Mouse (Mus musculus) kidney, postnatal 0 days (tissue): Measurements from ENCODE around the gene Hacd4. TPM values are rescaled to one million over a fixed set of nuclear protein-coding genes. Genes with fewer than 3 reads are reported as not detected.

Source experiments
- ATAC-seq: fragments of 200-750 bp; cut with Nextera tagmentation; replicated peaks from 2 replicates; pipeline ENCODE4 v1.8.0; 2017; ENCODE audit warnings: low read depth, moderate number of reproducible peaks, moderate TSS enrichment, moderate library complexity; ENCODE audit not compliant: low FRiP score
- DNase-seq: peaks from one replicate; pipeline ENCODE4 v3.0.0-alpha.2; 2016; ENCODE audit warnings: low spot score
- H3K27ac ChIP-seq: fragments of 300-500 bp; sonication (generic); 2 replicates; pipeline ENCODE4 v1.5.1; 2014; ENCODE audit warnings: mild to moderate bottlenecking
- H3K27me3 ChIP-seq: fragments of 300-500 bp; sonication (generic); 2 replicates; pipeline ENCODE4 v1.6.1; 2014; ENCODE audit warnings: low read length, mixed read lengths; ENCODE audit not compliant: insufficient read depth
- H3K36me3 ChIP-seq: fragments of 300-500 bp; sonication (generic); 2 replicates; pipeline ENCODE4 v1.6.1; 2014; ENCODE audit warnings: low read length, mixed read lengths; ENCODE audit not compliant: insufficient read depth
- H3K4me1 ChIP-seq: fragments of 300-500 bp; sonication (generic); replicated peaks from 2 replicates; pipeline ENCODE4 v1.6.1; 2014; ENCODE audit warnings: antibody characterized with exemption, low read length, mixed read lengths; ENCODE audit not compliant: insufficient read depth
- H3K4me2 ChIP-seq: fragments of 300-500 bp; sonication (generic); 2 replicates; pipeline ENCODE4 v1.6.1; 2014; ENCODE audit warnings: mild to moderate bottlenecking, low read length, moderate library complexity, mixed read lengths
- H3K4me3 ChIP-seq: fragments of 300-500 bp; sonication (generic); replicated peaks from 2 replicates; pipeline ENCODE4 v1.5.1; 2014; ENCODE audit warnings: low read depth, low read length
- H3K9ac ChIP-seq: fragments of 300-500 bp; sonication (generic); 2 replicates; pipeline ENCODE4 v1.6.1; 2014; ENCODE audit warnings: low read depth, low read length
- H3K9me3 ChIP-seq: fragments of 300-500 bp; sonication (generic); replicated peaks from 2 replicates; pipeline ENCODE4 v1.6.1; 2016; ENCODE audit warnings: low read length, inconsistent platforms, mixed read lengths
- CTCF ChIP-seq: IDR thresholded peaks from 2 replicates; pipeline ENCODE4 v1.5.1; 2016; ENCODE audit warnings: antibody characterized with exemption, low read depth, mild to moderate bottlenecking, moderate library complexity
- WGBS: fragments of 180-500 bp; shearing (Covaris S2); extraction: QIAGEN DNeasy Blood & Tissue Kit; methylation state at CpG from one replicate; pipeline ENCODE4 v1.1.7; 2014; 5-methylcytosine and 5-hydroxymethylcytosine counted together
- polyA plus RNA-seq: library from polyadenylated mRNA; unstranded; fragments of >200 nt; fragmentation: Nextera tagmentation; extraction: Ambion mirVana; gene quantifications from 2 replicates; pipeline ENCODE4 v1.2.1, GENCODE M21; 2015

Hacd4 gene
- 33.5 and 37.0 TPM in 2 replicates for polyA plus RNA-seq

DNA sequence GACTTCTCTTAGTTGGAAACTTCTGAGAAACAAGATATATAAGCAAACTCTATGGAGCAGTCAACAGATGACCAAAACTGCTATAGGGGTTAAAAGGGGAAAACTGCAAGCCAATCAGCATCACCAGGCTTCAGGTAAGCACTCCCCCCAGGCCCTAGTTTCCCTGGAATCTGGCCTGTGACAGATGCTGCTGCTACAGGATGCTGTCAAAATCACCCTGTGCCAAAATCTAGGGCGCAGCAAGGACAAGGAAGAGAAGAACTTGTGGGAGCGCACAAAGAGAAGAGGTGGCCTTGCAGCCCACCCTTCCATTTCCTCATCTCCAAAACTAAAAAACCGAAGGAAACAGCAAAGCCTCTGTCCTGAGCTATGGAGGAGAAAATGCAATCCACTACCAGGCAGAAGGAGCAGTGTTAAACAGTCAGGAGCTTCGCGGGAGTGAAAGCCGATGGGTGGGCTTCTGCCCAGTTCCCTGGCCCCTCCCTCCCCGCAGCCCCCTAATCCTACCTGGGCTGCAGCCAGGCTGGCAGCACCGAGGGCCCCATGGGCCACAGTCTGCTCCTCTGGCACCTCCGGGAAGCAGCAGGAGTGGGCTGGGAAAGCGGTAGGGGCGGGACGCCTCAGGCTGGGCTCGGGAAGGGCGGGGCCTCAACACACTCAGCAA lies at the start of gene Hacd4:
Hacd4 (minus strand) TSS at position 603 of the 664 bp plus-strand sequence.
- Histone ChIP-seq H3K27ac (peak within 1 kb of the TSS; percentile 70), H3K9me3 (no peaks in the 10 kb centered on the region), H3K27me3 (no peaks in the 10 kb centered on the region), H3K4me3 (peak within 1 kb of the TSS; percentile 35), H3K36me3 (no peaks in the 10 kb centered on the region), H3K4me2 (peak within 1 kb of the TSS; percentile 69), H3K9ac (peak within 1 kb of the TSS; percentile 51), H3K4me1 (0 out of 2 replicates have a peak, but pooled peaks cover 2% of the 10 kb centered on the region)
- no peak for TF ChIP-seq CTCF
- peak; percentile 82 for DNase-seq
- WGBS = 9% methylated on average over 14 of the region's 14 CpGs
- ATAC-seq = peak; percentile 94

DNA sequence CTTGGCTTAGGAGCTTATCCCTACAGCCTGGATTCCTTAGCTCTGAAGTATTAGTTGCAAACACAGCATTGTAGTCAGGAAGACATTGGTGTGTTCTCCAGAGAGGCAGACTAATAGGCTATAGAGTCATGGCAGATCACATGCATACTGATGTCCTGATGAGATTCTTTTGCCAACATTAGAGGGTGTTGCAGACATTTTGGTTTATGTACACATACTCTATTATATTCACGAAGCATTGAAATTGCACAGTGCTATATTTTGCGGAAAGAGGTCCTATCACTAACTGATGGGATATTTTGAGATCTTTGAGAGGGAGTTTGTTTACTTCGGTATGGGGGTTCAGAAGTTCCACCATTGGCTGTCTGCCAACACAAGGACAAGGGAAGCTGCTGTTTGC lies 49.4 kb upstream of the Hacd4 start:
- WGBS = 68% methylated on average over 3 of the region's 3 CpGs
- no peaks in the 10 kb centered on the region for H3K36me3 ChIP-seq
- DNase-seq = no peak
- no peaks in the 10 kb centered on the region for H3K9me3 ChIP-seq
- H3K27ac ChIP-seq = no peak overlapping the region
- no peaks in the 10 kb centered on the region for H3K4me1 ChIP-seq
- H3K9ac ChIP-seq = no peak overlapping the region
- no peak for ATAC-seq
- H3K4me3 ChIP-seq = no peak overlapping the region
- no peaks in the 10 kb centered on the region for H3K27me3 ChIP-seq
- no peak overlapping the region for H3K4me2 ChIP-seq
- no peak for TF ChIP-seq CTCF

DNA sequence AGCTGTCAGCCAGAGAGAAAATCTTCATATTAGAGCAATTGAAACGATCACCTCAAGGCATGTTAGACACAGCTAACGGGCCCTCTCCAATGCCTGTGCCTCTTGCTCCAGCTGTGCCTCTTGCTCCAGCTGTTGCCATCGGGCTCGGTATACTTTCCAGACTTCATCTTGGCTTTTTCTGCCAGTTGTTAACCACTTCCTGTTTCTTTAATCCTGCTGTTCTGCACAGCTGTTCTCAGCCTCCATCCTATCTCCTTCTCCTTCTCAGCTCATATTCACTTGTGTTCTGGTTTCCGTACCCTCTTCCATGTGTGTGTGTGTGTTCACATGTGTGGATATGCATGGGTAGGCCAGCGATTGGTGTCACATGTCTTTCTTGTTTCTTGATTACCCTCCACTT lies 41.4 kb upstream of the Hacd4 start:
- 0 out of 2 replicates have a peak, but pooled peaks cover 9% of the 10 kb centered on the region for H3K4me1 ChIP-seq
- TF ChIP-seq CTCF = no peak
- H3K9me3 ChIP-seq = no peaks in the 10 kb centered on the region
- H3K36me3 ChIP-seq = no peaks in the 10 kb centered on the region
- ATAC-seq = no peak
- no peak overlapping the region for H3K4me2 ChIP-seq
- no peak overlapping the region for H3K4me3 ChIP-seq
- no peaks in the 10 kb centered on the region for H3K27me3 ChIP-seq
- H3K27ac ChIP-seq = no peak overlapping the region
- 76% methylated on average over 6 of the region's 6 CpGs for WGBS
- no peak overlapping the region for H3K9ac ChIP-seq
- no peak for DNase-seq

DNA sequence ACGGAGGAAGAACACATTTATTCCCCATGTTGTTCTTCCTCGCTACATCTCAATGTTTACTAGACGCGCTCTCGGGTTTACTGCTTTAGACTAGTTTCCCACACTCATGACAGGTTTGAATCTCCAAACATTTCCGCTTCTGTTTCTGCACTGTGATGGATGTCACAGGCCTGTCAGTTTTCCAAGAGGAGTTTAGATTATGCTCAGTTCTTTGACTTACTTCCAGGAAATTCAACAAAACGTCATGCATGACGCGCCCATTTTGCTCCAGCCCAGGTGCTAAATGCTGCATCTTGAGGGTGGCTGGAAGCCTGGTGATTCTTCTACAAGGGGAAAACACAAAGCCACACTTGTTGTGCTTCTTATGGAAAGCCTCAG lies 40.1 kb upstream of the Hacd4 start:
- H3K27ac ChIP-seq = no peak overlapping the region

DNA sequence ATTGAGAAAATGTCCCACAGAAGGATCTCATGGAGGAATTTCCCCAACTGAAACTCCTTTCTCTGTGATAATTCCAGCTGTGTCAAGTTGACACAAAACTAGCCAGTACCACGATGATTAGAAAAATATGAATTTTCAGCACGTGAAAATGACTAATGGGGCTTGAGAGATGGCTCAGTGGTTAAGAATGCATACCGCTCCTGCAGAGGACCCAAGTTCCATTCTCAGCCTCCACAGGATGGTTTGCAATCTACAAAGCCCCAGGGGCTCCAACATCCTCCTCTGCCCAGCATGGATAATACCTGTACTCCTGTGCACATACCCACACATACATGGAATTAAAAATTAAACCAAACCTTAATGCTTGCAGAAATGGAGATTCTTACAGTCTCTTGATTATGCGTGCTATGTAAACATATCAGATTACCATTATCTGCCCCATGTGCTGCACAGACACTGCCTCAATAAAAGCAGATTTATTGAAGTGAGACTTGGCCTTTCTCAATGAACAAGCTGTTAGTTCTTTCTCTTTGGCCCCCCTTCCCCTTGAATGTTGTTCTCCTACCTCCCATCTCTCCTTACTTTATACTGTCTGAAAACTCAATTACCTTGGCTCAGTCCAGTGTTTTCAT lies 39.6 kb upstream of the Hacd4 start:
- ATAC-seq = no peak; the same call in 1 of the 2 replicates
- no peak overlapping the region for H3K4me2 ChIP-seq
- DNase-seq = peak; percentile 60
- 0 out of 2 replicates have a peak, but pooled peaks cover 9% of the 10 kb centered on the region for H3K4me1 ChIP-seq
- no peak overlapping the region for H3K27ac ChIP-seq
- no peak for TF ChIP-seq CTCF
- WGBS = 48% methylated on average over 4 of the region's 4 CpGs
- H3K36me3 ChIP-seq = no peaks in the 10 kb centered on the region
- H3K27me3 ChIP-seq = no peaks in the 10 kb centered on the region
- H3K9ac ChIP-seq = no peak overlapping the region
- H3K4me3 ChIP-seq = no peak overlapping the region
- no peaks in the 10 kb centered on the region for H3K9me3 ChIP-seq

More for the DNA sequence above, 40.1 kb upstream of the Hacd4 start:
- Histone ChIP-seq H3K27me3 (no peaks in the 10 kb centered on the region), H3K4me1 (0 out of 2 replicates have a peak, but pooled peaks cover 9% of the 10 kb centered on the region), H3K36me3 (no peaks in the 10 kb centered on the region), H3K9me3 (no peaks in the 10 kb centered on the region), H3K9ac (no peak overlapping the region), H3K4me2 (no peak overlapping the region), H3K4me3 (no peak overlapping the region)
- ATAC-seq (no peak), DNase-seq (peak; percentile 36)
- no peak for TF ChIP-seq CTCF
- WGBS = 37% methylated on average over 9 of the region's 9 CpGs

DNA sequence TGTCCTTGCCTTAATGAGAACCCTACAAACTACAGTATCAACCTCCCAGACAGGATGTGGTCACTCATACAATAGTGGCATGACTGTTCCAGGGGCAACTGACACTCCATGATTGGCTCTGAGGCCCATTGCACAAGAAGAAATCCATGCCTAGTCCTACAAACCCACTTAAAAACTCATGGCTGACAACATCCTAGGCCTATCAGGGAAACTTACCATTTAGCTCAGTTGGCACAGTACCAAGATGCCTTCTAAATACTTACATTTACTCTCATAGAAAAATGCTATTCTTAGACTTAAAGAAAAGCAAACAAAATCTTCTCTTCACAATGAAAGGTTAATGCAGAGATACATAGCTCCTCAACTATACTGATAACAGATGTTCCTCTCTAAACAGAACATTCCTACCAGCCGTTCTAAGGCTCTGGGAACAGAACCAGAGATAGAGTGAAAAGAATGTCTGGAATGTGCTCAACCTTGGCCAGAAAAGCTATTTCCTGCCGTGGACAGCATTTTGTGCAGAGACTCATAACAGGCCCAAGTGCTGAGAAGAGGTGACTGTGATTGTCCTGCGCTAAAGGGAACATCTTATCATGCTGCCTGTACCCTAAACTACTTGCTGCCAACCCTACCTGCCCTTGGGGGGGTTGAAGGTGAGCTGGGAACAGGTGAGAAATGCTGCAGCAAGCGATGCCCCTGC lies 37.9 kb upstream of the Hacd4 start:
- DNase-seq (peak; percentile 79), ATAC-seq (no peak)
- Histone ChIP-seq H3K4me1 (0 out of 2 replicates have a peak, but pooled peaks cover 9% of the 10 kb centered on the region), H3K27me3 (no peaks in the 10 kb centered on the region), H3K27ac (no peak overlapping the region), H3K4me3 (no peak overlapping the region), H3K9ac (no peak overlapping the region), H3K9me3 (no peaks in the 10 kb centered on the region), H3K4me2 (no peak overlapping the region), H3K36me3 (no peaks in the 10 kb centered on the region)
- no peak for TF ChIP-seq CTCF
- 41% methylated on average over 4 of the region's 4 CpGs for WGBS
